Mouse (Mus musculus) CH12.LX (cell line): ENCODE data around the gene Lonp2. TPM values are rescaled to one million over a fixed set of nuclear protein-coding genes. Genes with fewer than 3 reads are reported as not detected.

ENCODE experiments used
- DNase-seq: peaks from one replicate; pipeline ENCODE4 v3.0.0-alpha.2; 2013; ENCODE audit errors: extremely low read depth
- H3K27ac ChIP-seq: 2 replicates; pipeline ENCODE4 v1.5.1; 2012; ENCODE audit warnings: low read depth, mild to moderate bottlenecking, control low read depth, moderate library complexity; ENCODE audit not compliant: insufficient read depth
- H3K27me3 ChIP-seq: replicated peaks from 2 replicates; pipeline ENCODE3; 2012; ENCODE audit warnings: inconsistent platforms
- H3K36me3 ChIP-seq, 2 experiments: replicated peaks in 1 of 2; 2 replicates each; pipeline versions ENCODE3 to v1.6.1; 2012; ENCODE audit warnings: inconsistent platforms in 1 of 2, low read length in 1 of 2, mild to moderate bottlenecking in 1 of 2, mixed read lengths in 1 of 2, moderate library complexity in 1 of 2; ENCODE audit not compliant: control insufficient read depth in 1 of 2, insufficient read depth in 1 of 2
- H3K4me1 ChIP-seq, 2 experiments: 2 replicates each; pipeline ENCODE4 v1.6.1; 2012; ENCODE audit warnings: inconsistent platforms in 1 of 2, moderate library complexity in 1 of 2; ENCODE audit not compliant: insufficient read depth in 2 of 2, control insufficient read depth in 1 of 2
- H3K4me2 ChIP-seq: 2 replicates; pipeline ENCODE4 v1.6.1; 2012; ENCODE audit warnings: low read depth, mild to moderate bottlenecking, control low read depth; ENCODE audit not compliant: poor library complexity, insufficient read depth, severe bottlenecking
- H3K4me3 ChIP-seq, 3 experiments: fragments of 150-350 bp in 1 of 3; sonication (generic) in 1 of 3; replicated peaks in 1 of 3; 2 replicates each; pipeline versions ENCODE3 to v1.5.1; 2011 to 2012; ENCODE audit warnings: low read depth in 2 of 3, low read length in 2 of 3, mild to moderate bottlenecking in 2 of 3, moderate library complexity in 2 of 3, control low read depth in 1 of 3, improper control_type of control experiment in 1 of 3, inconsistent platforms in 1 of 3, mixed read lengths in 1 of 3; ENCODE audit not compliant: poor library complexity in 1 of 3
- H3K79me2 ChIP-seq: replicated peaks from 2 replicates; pipeline ENCODE4 v1.6.1; 2012; ENCODE audit warnings: mild to moderate bottlenecking, moderate library complexity; ENCODE audit not compliant: control insufficient read depth, poor library complexity, insufficient read depth, severe bottlenecking; ENCODE audit errors: extremely low read depth
- H3K9ac ChIP-seq: 2 replicates; pipeline ENCODE4 v1.6.1; 2012; ENCODE audit warnings: low read depth, mild to moderate bottlenecking, control low read depth, moderate library complexity; ENCODE audit not compliant: insufficient read depth
- H3K9me3 ChIP-seq: replicated peaks from 2 replicates; pipeline ENCODE3; 2012; ENCODE audit warnings: low read length, inconsistent platforms, mixed read lengths
- CHD1 ChIP-seq: IDR thresholded peaks from 2 replicates; pipeline ENCODE4 v1.6.1; 2012; ENCODE audit warnings: low read depth, low read length, improper control_type of control experiment, inconsistent platforms
- CHD2 ChIP-seq: IDR thresholded peaks from 2 replicates; pipeline ENCODE4 v1.6.1; 2011; ENCODE audit warnings: low read length, improper control_type of control experiment
- CTCF ChIP-seq, 2 experiments: IDR thresholded peaks in 1 of 2; conservative IDR thresholded peaks in 1 of 2; 2 replicates each; pipeline ENCODE4 v1.5.1; 2011 to 2012; ENCODE audit warnings: low read depth in 2 of 2, low read length in 2 of 2, improper control_type of control experiment in 1 of 2, inconsistent platforms in 1 of 2, mild to moderate bottlenecking in 1 of 2, moderate library complexity in 1 of 2
- E2F4 ChIP-seq: IDR thresholded peaks from 2 replicates; pipeline ENCODE4 v1.6.1; 2011; ENCODE audit warnings: low read depth, low read length, improper control_type of control experiment; ENCODE audit not compliant: insufficient replicate concordance
- ELF1 ChIP-seq: IDR thresholded peaks from 2 replicates; pipeline ENCODE4 v1.6.1; 2014; ENCODE audit warnings: low read depth, mild to moderate bottlenecking, inconsistent platforms, low read length, improper control_type of control experiment
- EP300 ChIP-seq: IDR thresholded peaks from 2 replicates; pipeline ENCODE4 v1.6.1; 2011; ENCODE audit warnings: low read length, improper control_type of control experiment
- ETS1 ChIP-seq: conservative IDR thresholded peaks from 2 replicates; pipeline ENCODE4 v1.6.1; 2012; ENCODE audit warnings: low read depth, mild to moderate bottlenecking, inconsistent platforms, low read length, improper control_type of control experiment, moderate library complexity
- HCFC1 ChIP-seq: IDR thresholded peaks from 2 replicates; pipeline ENCODE4 v1.6.1; 2012; ENCODE audit warnings: low read depth, mild to moderate bottlenecking, inconsistent platforms, low read length, improper control_type of control experiment
- JUN ChIP-seq: IDR thresholded peaks from 2 replicates; pipeline ENCODE4 v1.6.1; 2011; ENCODE audit warnings: low read depth, mild to moderate bottlenecking, low read length, improper control_type of control experiment, moderate library complexity; ENCODE audit not compliant: insufficient read depth
- MAFK ChIP-seq: IDR thresholded peaks from 2 replicates; pipeline ENCODE4 v1.6.1; 2011; ENCODE audit warnings: low read length, improper control_type of control experiment; ENCODE audit not compliant: insufficient replicate concordance
- MAZ ChIP-seq: IDR thresholded peaks from 2 replicates; pipeline ENCODE4 v1.6.1; 2012; ENCODE audit warnings: low read depth, mild to moderate bottlenecking, inconsistent platforms, low read length, improper control_type of control experiment, moderate library complexity
- MEF2A ChIP-seq: IDR thresholded peaks from 2 replicates; pipeline ENCODE4 v1.6.1; 2014; ENCODE audit warnings: low read depth, mild to moderate bottlenecking, inconsistent platforms, low read length, improper control_type of control experiment, borderline replicate concordance
- MXI1 ChIP-seq: IDR thresholded peaks from 2 replicates; pipeline ENCODE4 v1.6.1; 2011; ENCODE audit warnings: mild to moderate bottlenecking, low read depth, low read length, improper control_type of control experiment
- MYC ChIP-seq: IDR thresholded peaks from 2 replicates; pipeline ENCODE4 v1.6.1; 2011; ENCODE audit warnings: low read depth, mild to moderate bottlenecking, improper control_type of control experiment, low read length
- NRF1 ChIP-seq: IDR thresholded peaks from 2 replicates; pipeline ENCODE4 v1.6.1; 2014; ENCODE audit warnings: low read depth, mild to moderate bottlenecking, inconsistent platforms, low read length, improper control_type of control experiment, moderate library complexity
- POLR2A ChIP-seq: IDR thresholded peaks from 2 replicates; pipeline ENCODE4 v1.6.1; 2011; ENCODE audit warnings: low read depth, mild to moderate bottlenecking, improper control_type of control experiment, low read length
- RAD21 ChIP-seq: IDR thresholded peaks from 2 replicates; pipeline ENCODE4 v1.6.1; 2011; ENCODE audit warnings: low read depth, mild to moderate bottlenecking, low read length, improper control_type of control experiment, moderate library complexity
- RCOR1 ChIP-seq: conservative IDR thresholded peaks from 2 replicates; pipeline ENCODE4 v1.6.1; 2012; ENCODE audit warnings: low read depth, mild to moderate bottlenecking, inconsistent platforms, low read length, improper control_type of control experiment
- TBP ChIP-seq: conservative IDR thresholded peaks from 2 replicates; pipeline ENCODE4 v1.6.1; 2011; ENCODE audit warnings: low read depth, low read length, improper control_type of control experiment
- UBTF ChIP-seq: IDR thresholded peaks from 2 replicates; pipeline ENCODE4 v1.6.1; 2012; ENCODE audit warnings: low read depth, mild to moderate bottlenecking, inconsistent platforms, low read length, improper control_type of control experiment, moderate library complexity
- USF1 ChIP-seq: IDR thresholded peaks from 2 replicates; pipeline ENCODE4 v1.6.1; 2014; ENCODE audit warnings: low read depth, mild to moderate bottlenecking, inconsistent platforms, low read length, improper control_type of control experiment
- ZMIZ1 ChIP-seq: IDR thresholded peaks from 2 replicates; pipeline ENCODE4 v1.6.1; 2012; ENCODE audit warnings: low read depth, mild to moderate bottlenecking, inconsistent platforms, low read length, improper control_type of control experiment
- ZNF384 ChIP-seq: IDR thresholded peaks from 2 replicates; pipeline ENCODE4 v1.6.1; 2012; ENCODE audit warnings: low read depth, low read length, improper control_type of control experiment, inconsistent platforms
- dilution Hi-C: fragments of 300-500 bp; cut with MboI; formaldehyde crosslinking; loops from 2 replicates; pipeline ENCODE4 v1.14.3; 2020; ENCODE audit warnings: low sequenced_read_pairs; ENCODE audit not compliant: extremely low pct_unique_long_range_greater_than_20kb, extremely low pct_ligation_motif_present
- in situ Hi-C: fragments of 300-500 bp; cut with MboI; formaldehyde crosslinking; loops from 3 replicates; pipeline ENCODE4 v1.14.3; 2019; ENCODE audit warnings: low sequenced_read_pairs, low pct_ligation_motif_present, low pct_unique_long_range_greater_than_20kb, mixed read lengths
- polyA plus RNA-seq: library from polyadenylated mRNA; unstranded; fragments of >175 nt; gene quantifications from 2 replicates; pipeline ENCODE4 v1.2.1, GENCODE M21; 2012; ENCODE audit warnings: low read depth; ENCODE audit not compliant: insufficient read length
- total RNA-seq, 2 experiments: library from RNA; depleted of rRNA; stranded (reverse); fragments of 300-350 nt in 1 of 2; fragments of >200 nt in 1 of 2; gene quantifications; 2 replicates each; pipeline ENCODE4 v1.2.3; 2012 to 2014

Gene Lonp2
- total and polyA plus RNA-seq, 3 experiments: 25.6 to 27.8 (median 26.4) TPM

DNA sequence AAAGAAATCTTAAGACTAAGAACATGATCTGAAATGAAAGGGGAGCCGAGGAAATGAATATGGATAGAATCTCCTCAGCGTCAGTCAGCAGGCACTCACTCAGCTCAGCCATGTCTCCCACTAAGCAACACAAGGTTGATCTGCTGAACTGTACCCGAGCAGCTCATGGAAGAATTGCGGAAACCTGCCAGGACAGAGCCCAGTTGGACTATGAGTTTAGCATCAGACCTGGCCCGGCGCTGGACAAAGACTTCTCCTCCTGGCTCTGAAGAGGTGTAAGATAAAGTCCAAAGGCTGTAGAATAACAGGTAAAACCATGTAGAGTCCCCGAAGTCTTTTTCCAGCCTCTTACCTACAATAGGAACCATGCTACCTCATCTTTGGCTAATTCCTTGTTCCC, 26.2 kb upstream of the Lonp2 start:
- H3K27me3 ChIP-seq: peaks cover 9% of the 10 kb centered on the region
- no peak for TF ChIP-seq ZNF384
- no peak for TF ChIP-seq MAZ
- TF ChIP-seq EP300: no peak
- no peak for TF ChIP-seq NRF1
- no peak for TF ChIP-seq JUN
- no peak for TF ChIP-seq TBP
- TF ChIP-seq HCFC1: no peak
- TF ChIP-seq POLR2A: no peak
- no peak for TF ChIP-seq RCOR1
- TF ChIP-seq CTCF (conservative IDR thresholded peaks at IDR 0.05 in 1 of 2, IDR thresholded peaks at IDR 0.05 in 1 of 2; ENCODE audit: low read depth in 2 of 2, low read length in 2 of 2): no peak
- TF ChIP-seq CHD1: no peak
- no peak for TF ChIP-seq MXI1
- TF ChIP-seq USF1: no peak
- TF ChIP-seq ELF1: no peak
- TF ChIP-seq RAD21: no peak
- no peak for TF ChIP-seq MEF2A
- no peak for TF ChIP-seq ETS1
- no peak for TF ChIP-seq MAFK
- H3K4me1 ChIP-seq: no peaks in the 10 kb centered on the region
- H3K9me3 ChIP-seq: no peaks in the 10 kb centered on the region
- H3K9ac ChIP-seq: no peak overlapping the region
- no peak overlapping the region for H3K4me3 ChIP-seq
- dilution Hi-C loops: no loop called here
- H3K4me2 ChIP-seq: no peak overlapping the region
- in situ Hi-C loops: no loop called here
- DNase-seq: no peak
- H3K36me3 ChIP-seq: no peaks in the 10 kb centered on the region
- H3K79me2 ChIP-seq: no peaks in the 10 kb centered on the region
- no peak overlapping the region for H3K27ac ChIP-seq

GRCm38 (mm10) chr8:86599299-86599698, 24.5 kb upstream of the Lonp2 start:
- in situ Hi-C loops: no loop called here
- Histone ChIP-seq H3K4me2 (no peak overlapping the region), H3K36me3 (no peaks in the 10 kb centered on the region), H3K9me3 (no peaks in the 10 kb centered on the region), H3K27ac (no peak overlapping the region), H3K27me3 (peaks cover 7% of the 10 kb centered on the region), H3K4me1 (no peaks in the 10 kb centered on the region), H3K9ac (no peak overlapping the region), H3K4me3 (no peak overlapping the region), H3K79me2 (no peaks in the 10 kb centered on the region)
- DNase-seq: no peak
- dilution Hi-C loops: no loop called here
- TF ChIP-seq MYC: no peak
- TF ChIP-seq RAD21: no peak
- no peak for TF ChIP-seq UBTF
- no peak for TF ChIP-seq ZMIZ1
- no peak for TF ChIP-seq CHD2
- TF ChIP-seq E2F4: no peak
- TF ChIP-seq CHD1: no peak
- TF ChIP-seq ELF1: no peak
- no peak for TF ChIP-seq ETS1
